Mouse (Mus musculus) stomach, postnatal 0 days (tissue): Measurements from ENCODE around the gene Fbxo39. TPM values are rescaled to one million over a fixed set of nuclear protein-coding genes. Genes with fewer than 3 reads are reported as not detected.

Experiments used
- ATAC-seq: fragments of 200-750 bp; cut with Nextera tagmentation; 2 replicates; pipeline ENCODE4 v1.8.0; 2017; ENCODE audit not compliant: low FRiP score, low TSS enrichment
- DNase-seq: peaks from one replicate; pipeline ENCODE4 v3.0.0-alpha.2; 2016; ENCODE audit warnings: low spot score
- H3K27ac ChIP-seq: fragments of 300-500 bp; sonication (generic); replicated peaks from 2 replicates; pipeline ENCODE4 v1.5.1; 2014; ENCODE audit warnings: mild to moderate bottlenecking, control low read depth
- H3K27me3 ChIP-seq: fragments of 300-500 bp; sonication (generic); 2 replicates; pipeline ENCODE4 v1.6.1; 2014; ENCODE audit warnings: low read length; ENCODE audit not compliant: control insufficient read depth, insufficient read depth
- H3K36me3 ChIP-seq: fragments of 300-500 bp; sonication (generic); 2 replicates; pipeline ENCODE4 v1.6.1; 2014; ENCODE audit warnings: low read length, mixed read lengths; ENCODE audit not compliant: control insufficient read depth, insufficient read depth
- H3K4me1 ChIP-seq: fragments of 300-500 bp; sonication (generic); replicated peaks from 2 replicates; pipeline ENCODE4 v1.6.1; 2014; ENCODE audit warnings: antibody characterized with exemption; ENCODE audit not compliant: control insufficient read depth, insufficient read depth
- H3K4me2 ChIP-seq: fragments of 300-500 bp; sonication (generic); replicated peaks from 2 replicates; pipeline ENCODE4 v1.6.1; 2014; ENCODE audit warnings: low read depth, mild to moderate bottlenecking, control low read depth, moderate library complexity
- H3K4me3 ChIP-seq: fragments of 300-500 bp; sonication (generic); 2 replicates; pipeline ENCODE4 v1.5.1; 2014; ENCODE audit warnings: low read depth, low read length, control low read depth
- H3K9ac ChIP-seq: fragments of 300-500 bp; sonication (generic); 2 replicates; pipeline ENCODE4 v1.6.1; 2014; ENCODE audit warnings: mild to moderate bottlenecking, low read length, control low read depth, mixed read lengths
- H3K9me3 ChIP-seq: fragments of 300-500 bp; sonication (generic); 2 replicates; pipeline ENCODE4 v1.6.1; 2016; ENCODE audit warnings: low read length; ENCODE audit not compliant: control insufficient read depth
- CTCF ChIP-seq: IDR thresholded peaks from 2 replicates; pipeline ENCODE4 v1.5.1; 2016; ENCODE audit warnings: antibody characterized with exemption, low read depth, mild to moderate bottlenecking, moderate library complexity
- EP300 ChIP-seq: optimal IDR thresholded peaks from 2 replicates; pipeline ENCODE3; 2016; ENCODE audit warnings: antibody characterized with exemption
- WGBS: fragments of 180-500 bp; shearing (Covaris S2); extraction: QIAGEN DNeasy Blood & Tissue Kit; methylation state at CpG from one replicate; pipeline ENCODE4 v1.1.7; 2014; 5-methylcytosine and 5-hydroxymethylcytosine counted together
- polyA plus RNA-seq: library from polyadenylated mRNA; unstranded; fragments of >200 nt; fragmentation: Nextera tagmentation; extraction: Ambion mirVana; gene quantifications from 2 replicates; pipeline ENCODE4 v1.2.1, GENCODE M21; 2015

The Fbxo39 gene
- polyA plus RNA-seq = not detected in 2 replicates

- WGBS = 7% methylated on average over 42 of the region's 42 CpGs
- 0 out of 2 replicates have a peak, but pooled peaks cover 4% of the 10 kb centered on the region for H3K27me3 ChIP-seq
- H3K9ac ChIP-seq = peak within 1 kb of the TSS; percentile 23; the same call in 1 of the 2 replicates
- DNase-seq (no peak), ATAC-seq (no peak)
- TF ChIP-seq EP300 (no peak), CTCF (no peak)
- H3K4me1 ChIP-seq = no peaks in the 10 kb centered on the region
- 0 out of 2 replicates have a peak within 1 kb of the TSS, but pooled peaks have one; percentile 6 for H3K4me3 ChIP-seq
- H3K36me3 ChIP-seq = no peaks in the 10 kb centered on the region
- H3K4me2 ChIP-seq = peak within 1 kb of the TSS; percentile 31
- H3K27ac ChIP-seq = no peak within 1 kb of the TSS
- H3K9me3 ChIP-seq = no peaks in the 10 kb centered on the region
Measured at GRCm38 (mm10) chr11:72314151-72314895, at the start of gene Fbxo39. Gene Fbxo39, plus strand, starts transcription at chr11:72314444.

DNA sequence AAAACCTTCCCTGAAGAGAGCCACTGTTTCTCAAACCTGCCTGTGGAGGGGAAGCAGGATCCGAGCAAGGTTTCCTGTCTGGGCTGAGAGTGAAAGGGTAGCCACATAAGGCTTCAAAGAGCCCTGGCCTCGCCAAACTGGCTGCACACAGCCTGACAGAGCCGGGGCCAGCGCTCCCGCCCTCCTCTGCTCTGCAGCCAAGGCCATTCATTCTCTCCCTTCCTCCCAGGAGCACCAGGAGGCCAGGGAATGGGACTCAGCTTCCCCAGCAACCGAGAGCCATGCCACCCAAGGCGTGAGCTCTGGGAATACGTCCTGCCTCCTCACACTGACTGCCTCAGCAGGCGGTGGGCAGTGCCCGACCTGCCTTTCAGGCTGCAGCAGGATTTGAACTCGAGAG, 48.8 kb upstream of the Fbxo39 start:
- H3K4me1 ChIP-seq = no peaks in the 10 kb centered on the region
- DNase-seq = no peak
- no peak overlapping the region for H3K4me3 ChIP-seq
- 0 out of 2 replicates have a peak, but pooled peaks have one; percentile 18 for ATAC-seq
- H3K9ac ChIP-seq = no peak overlapping the region
- H3K9me3 ChIP-seq = no peaks in the 10 kb centered on the region
- H3K4me2 ChIP-seq = no peak overlapping the region
- no peak overlapping the region for H3K27ac ChIP-seq
- WGBS = 9% methylated on average over 11 of the region's 11 CpGs
- H3K36me3 ChIP-seq = no peaks in the 10 kb centered on the region
- TF ChIP-seq CTCF (no peak), EP300 (no peak)
- no peaks in the 10 kb centered on the region for H3K27me3 ChIP-seq

DNA sequence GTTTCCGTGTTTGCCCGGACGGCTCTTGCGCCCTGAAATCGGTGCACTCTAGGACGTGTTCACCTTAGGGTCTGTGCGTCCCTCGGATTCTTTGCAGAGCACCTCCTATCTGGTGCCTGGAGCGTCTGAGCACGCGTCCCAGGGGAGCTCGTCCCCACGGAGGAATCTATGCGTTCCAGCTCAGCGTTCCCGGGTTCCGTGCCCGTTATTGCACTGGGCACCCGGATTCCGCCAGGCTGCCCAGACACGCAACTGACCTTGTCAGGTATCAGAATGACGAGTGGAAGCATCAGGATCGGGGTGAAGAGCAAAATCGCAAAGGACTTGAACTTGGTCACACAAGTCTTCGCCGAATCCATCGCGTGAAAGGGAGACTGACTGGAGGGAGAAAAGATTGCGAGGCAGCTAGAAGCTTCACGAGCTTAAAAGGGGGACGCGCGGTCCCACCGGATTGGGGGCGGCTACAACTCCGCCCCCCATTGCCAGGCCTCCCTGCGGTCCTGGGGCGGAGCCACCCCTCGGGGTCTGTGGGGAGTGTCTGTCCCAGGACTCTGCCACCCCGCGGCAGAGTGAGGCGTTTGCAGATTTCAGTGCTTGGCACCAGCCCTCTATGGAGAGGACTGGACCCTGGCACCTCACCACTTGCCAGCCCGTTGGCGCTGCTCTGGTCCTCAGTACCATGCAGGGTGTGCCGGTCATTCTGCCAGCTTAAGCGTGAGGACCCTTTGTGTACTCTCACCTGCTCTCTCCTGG, 47.9 kb upstream of the Fbxo39 start:
- Histone ChIP-seq H3K9me3 (no peaks in the 10 kb centered on the region), H3K36me3 (no peaks in the 10 kb centered on the region), H3K4me1 (no peaks in the 10 kb centered on the region), H3K4me3 (peak overlapping the region; percentile 37), H3K9ac (0 out of 2 replicates have a peak overlapping the region, but pooled peaks have one; percentile 31), H3K27me3 (no peaks in the 10 kb centered on the region), H3K4me2 (peak overlapping the region; percentile 71), H3K27ac (no peak overlapping the region)
- TF ChIP-seq EP300 = no peak
- peak; percentile 69 for TF ChIP-seq CTCF
- 2% methylated on average over 46 of the region's 46 CpGs for WGBS
- ATAC-seq (peak; percentile 64; the same call in 1 of the 2 replicates), DNase-seq (peak; percentile 60)

GRCm38 (mm10) chr11:72266960-72267560, 47.2 kb upstream of the Fbxo39 start, which contains the start of gene Slc13a5:
Gene Slc13a5, minus strand, starts transcription at chr11:72267222.
- no peaks in the 10 kb centered on the region for H3K36me3 ChIP-seq
- TF ChIP-seq EP300 = no peak
- TF ChIP-seq CTCF = no peak
- peak within 1 kb of the TSS; percentile 71 for H3K4me2 ChIP-seq
- peak within 1 kb of the TSS; percentile 37 for H3K4me3 ChIP-seq
- no peaks in the 10 kb centered on the region for H3K9me3 ChIP-seq
- ATAC-seq = no peak
- DNase-seq = no peak
- H3K27ac ChIP-seq = no peak within 1 kb of the TSS
- 0 out of 2 replicates have a peak within 1 kb of the TSS, but pooled peaks have one; percentile 31 for H3K9ac ChIP-seq
- H3K4me1 ChIP-seq = no peaks in the 10 kb centered on the region
- no peaks in the 10 kb centered on the region for H3K27me3 ChIP-seq
- 3% methylated on average over 36 of the region's 36 CpGs for WGBS

GRCm38 (mm10) chr11:72271761-72272160, 42.5 kb upstream of the Fbxo39 start:
- TF ChIP-seq EP300 = no peak
- no peak for TF ChIP-seq CTCF
- H3K36me3 ChIP-seq = no peaks in the 10 kb centered on the region
- no peaks in the 10 kb centered on the region for H3K9me3 ChIP-seq
- no peaks in the 10 kb centered on the region for H3K4me1 ChIP-seq
- H3K9ac ChIP-seq = no peak overlapping the region
- 41% methylated on average over 1 of the region's 1 CpGs for WGBS
- H3K27me3 ChIP-seq = no peaks in the 10 kb centered on the region
- no peak overlapping the region for H3K27ac ChIP-seq
- no peak for ATAC-seq
- no peak for DNase-seq
- no peak overlapping the region for H3K4me2 ChIP-seq
- H3K4me3 ChIP-seq = no peak overlapping the region
